Mouse (Mus musculus): ENCODE measurements at regions not wholly inside any gene's neighbourhood (a gene's known extent, or its start where the extent isn't known, plus 50 kb on each side); places are given as distances from the start of the nearest gene placed in this dataset.

DNA sequence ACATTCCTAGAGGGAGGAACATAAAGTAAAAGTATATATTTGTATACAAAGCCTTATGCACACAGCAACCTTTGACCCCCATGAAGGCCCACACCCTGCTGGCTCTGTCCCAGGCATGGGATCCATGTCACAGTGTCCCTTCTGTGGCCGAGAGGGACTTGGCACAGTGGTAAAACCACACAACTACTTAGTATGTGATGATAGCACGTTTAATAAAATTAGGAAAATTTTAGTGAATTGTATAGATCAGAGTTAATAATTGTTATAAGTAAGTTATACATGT, 140.7 kb downstream of the Rnd3 start:
- DNase-seq: no peak

DNA sequence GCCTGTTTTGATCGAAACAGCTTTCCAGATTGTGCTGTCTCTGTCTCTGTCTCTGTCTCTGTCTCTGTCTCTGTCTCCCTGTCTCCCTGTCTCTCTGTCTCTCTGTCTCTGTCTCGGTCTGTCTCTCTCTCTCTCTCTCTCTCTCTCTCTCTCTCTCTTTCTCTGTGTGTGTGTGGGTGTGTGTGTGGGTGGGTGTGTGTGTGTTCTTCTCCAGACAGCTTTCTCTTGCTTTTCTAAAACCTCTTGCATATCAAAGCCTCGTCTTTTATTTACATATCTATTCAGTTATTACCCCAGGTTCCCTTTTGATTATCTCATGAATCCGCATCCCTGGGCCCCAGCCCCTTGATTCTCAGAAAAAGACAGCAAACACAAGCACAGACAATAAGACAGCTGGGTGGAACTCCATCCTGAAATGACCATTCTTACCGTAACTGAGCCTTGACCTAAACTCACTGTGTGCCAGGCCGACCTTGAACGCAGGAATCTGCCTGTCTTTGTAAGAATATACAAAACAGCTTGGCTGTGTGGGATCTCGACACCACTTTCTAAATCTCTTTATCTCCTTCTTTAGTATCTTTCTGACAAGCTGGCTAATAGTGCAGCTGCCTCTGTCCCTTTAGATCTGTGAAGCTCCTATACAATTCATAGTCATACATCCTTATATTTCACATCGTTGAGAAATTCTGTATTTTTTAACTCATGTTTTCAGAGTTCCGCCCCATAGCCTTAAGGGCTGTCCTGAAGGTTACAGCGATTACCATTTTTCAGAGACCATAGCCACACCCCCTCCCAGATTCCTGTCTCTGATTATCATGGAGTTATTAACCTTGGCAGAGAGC, 141.3 kb downstream of the Rnd3 start:
- no peak for DNase-seq

DNA sequence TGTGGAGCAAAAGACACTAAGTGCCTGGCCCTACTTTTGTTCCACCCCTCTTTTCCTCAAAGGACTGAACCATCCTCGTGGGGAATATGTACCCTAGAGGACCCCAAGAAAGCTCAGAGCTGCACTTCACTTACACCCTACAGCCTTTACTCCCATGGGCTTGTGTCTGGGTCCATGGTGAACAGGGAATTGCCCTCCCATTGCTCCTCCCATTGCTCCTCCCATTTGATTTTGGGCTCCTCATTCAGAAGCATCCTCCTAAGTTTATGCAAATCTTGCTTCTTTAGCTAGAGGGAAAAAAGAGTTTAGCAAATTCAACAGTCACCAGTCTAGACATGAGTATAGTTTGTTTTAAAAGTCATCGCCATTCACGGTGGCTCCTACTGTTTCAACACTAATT, 142.1 kb downstream of the Rnd3 start:
- DNase-seq: no peak

DNA sequence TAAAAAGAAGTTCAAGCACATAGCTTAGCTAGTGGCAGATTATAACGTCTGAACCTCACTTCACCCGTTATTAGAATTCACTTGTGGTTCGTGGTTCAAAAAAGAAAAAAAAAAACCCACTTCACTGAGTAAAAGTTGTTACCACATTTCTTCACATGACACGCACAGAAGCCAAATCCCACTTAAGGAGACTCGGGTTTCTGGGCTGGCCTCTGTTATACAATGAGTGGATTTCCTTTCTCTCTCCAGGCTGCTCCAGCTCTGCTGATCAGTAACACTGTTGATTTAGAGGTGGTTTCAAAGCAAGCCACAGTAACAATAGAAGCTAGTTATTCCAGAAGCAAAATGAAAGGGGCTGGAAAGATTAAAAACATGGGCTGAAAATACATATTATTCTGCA, 147.4 kb downstream of the Rnd3 start:
- no peak for DNase-seq

DNA sequence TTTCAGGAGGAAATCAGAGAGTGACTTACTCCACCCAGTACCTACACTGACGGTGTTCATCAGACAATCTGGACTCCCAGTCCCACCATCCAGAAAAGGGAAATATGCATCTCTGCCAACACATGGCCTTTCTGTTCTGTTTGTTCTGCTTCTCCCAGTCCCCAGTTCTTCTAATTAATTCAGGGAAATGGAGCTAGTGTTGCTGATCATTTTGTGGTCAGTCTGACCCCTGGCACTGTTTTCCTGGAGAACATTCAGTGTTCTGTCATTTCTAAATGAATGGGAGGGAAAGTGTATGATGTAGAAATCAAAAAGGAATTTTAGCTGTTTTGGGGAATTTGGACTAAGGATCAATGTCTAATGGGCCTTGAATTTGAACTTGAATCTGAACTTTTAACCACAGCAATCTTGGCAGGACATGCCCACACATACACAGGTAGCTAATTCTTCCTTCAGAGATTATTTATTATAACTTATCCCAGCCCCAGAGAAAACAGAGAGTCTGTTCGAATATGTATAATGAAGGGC, 165.0 kb downstream of the Rnd3 start:
- no peak for DNase-seq

DNA sequence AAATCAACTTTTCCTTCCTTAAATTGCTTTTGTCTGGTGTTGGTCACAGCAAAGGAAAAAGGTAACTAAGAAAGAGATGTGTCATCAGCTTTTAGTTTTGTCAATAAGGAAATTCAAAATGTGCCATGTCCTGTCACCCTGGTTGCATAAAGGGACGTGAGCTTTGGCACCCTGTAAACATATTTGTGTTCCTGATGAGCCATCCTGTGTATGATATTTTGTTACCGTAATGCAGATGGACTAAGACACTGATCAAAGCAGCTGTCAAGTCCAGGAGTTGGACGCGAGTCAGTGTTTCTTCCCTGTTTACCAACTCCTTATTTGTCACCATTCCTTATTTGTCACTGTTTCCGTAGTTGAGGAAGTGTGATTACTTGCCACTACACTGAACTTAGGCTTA, 166.3 kb downstream of the Rnd3 start:
- DNase-seq: no peak

DNA sequence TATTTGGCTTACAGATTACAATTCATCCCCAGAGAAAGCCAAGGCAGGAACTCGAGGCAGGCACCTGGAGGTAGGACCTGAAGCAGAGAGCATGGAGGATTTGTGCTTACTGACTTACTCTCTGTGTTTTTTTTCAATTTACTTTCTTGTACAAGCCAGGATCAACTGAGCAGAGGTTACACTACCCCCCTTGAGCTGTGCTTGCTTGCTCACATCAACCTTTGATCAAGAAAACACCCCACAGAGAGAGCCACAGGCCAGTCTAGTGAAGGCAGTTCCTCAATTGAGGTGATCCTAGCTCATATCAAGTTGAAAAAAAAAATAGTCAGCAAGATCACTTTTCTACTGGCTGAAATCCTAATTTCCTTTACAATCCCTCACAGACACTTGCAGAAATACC, 170.6 kb downstream of the Rnd3 start:
- DNase-seq: no peak

DNA sequence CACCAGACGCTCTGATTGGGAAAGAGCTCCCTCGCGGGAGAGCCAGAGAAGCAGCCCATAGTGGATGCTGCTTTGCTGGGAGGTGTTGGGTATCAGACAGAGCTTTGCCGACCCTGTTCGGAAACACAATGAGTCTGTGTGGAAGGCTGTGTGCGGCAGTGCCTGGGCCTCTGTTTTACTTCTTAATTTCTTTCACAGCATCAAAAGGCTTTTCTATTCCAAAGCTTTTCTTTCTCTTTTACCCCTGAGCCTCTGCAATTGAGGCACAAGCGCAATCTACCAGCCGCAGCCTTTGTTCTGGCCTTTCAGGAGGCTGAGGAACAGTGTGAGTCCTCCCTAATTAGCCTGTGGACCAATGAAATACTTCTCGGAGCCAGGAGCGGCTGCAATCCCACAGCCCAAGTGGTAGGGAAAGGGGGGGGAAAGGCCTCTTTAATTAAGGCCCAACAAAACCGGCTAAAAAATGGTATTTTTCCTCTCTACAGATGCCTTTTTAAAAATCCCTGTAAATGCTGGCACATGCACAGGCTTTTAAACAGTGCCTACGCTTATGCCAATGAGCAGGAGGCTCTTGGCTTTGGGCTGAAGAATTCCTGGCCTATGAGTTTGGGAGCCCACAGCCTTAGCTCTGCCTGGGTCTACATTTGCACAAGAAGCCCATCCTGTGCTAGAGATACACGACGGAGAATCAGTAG, 177.6 kb downstream of the Rnd3 start:
- peak; percentile 10 for DNase-seq

DNA sequence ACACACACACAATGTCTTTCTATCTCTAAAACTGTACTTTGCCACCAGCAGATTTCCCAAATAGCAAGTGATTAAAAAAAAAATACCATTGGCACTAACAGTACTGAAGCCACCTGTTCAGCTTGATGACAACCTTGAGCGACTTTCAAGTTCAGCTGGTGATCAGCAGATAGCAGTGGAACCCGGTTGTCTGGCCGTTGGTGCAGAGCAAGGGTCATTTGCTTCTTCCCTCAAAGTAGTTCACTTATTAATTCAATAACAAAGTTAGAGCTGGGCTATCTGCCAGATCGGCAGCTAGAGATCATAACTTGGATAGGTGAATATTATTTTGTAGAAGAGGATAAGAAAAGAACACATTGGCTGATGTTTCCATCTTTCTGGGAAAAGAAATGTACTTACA, 180.5 kb downstream of the Rnd3 start:
- no peak for DNase-seq

DNA sequence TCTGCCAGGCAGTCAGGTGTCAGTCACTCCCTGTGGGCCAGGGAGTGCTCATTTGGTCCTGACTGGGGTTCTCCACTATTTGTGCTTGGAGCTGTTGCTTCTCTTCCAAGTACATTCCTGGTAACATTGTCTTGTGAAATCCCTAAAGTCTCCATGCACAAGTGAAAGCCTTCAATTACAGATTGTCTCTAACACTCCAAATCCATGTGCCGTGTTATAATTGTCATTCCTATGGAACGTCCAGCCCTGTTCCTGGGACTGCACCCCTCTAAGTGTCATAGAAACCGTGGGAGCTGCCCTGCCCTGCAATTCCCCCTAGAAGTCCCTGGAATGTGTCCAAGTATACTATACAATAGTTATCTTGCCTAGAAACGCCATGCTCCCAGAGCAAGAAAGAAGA, 181.1 kb downstream of the Rnd3 start:
- DNase-seq: no peak

DNA sequence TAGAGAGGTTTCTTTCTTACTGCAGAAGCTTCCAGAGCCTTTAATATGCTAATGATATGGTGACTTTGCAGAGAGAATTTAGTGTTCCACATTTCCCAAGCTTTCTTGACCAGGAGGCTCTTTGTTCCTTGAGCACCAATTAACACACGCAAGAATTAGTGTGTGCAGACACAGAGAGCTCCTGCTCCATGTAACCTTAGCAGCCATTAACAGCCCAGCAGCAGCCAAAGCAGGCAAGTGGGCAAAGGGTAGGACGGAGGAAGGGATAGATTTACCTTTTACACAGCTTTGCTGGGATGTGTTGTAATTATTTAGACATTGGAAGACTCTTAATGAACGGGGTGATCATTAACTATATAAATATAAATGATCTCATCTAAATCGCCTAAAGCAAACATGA, 181.8 kb downstream of the Rnd3 start:
- no peak for DNase-seq

DNA sequence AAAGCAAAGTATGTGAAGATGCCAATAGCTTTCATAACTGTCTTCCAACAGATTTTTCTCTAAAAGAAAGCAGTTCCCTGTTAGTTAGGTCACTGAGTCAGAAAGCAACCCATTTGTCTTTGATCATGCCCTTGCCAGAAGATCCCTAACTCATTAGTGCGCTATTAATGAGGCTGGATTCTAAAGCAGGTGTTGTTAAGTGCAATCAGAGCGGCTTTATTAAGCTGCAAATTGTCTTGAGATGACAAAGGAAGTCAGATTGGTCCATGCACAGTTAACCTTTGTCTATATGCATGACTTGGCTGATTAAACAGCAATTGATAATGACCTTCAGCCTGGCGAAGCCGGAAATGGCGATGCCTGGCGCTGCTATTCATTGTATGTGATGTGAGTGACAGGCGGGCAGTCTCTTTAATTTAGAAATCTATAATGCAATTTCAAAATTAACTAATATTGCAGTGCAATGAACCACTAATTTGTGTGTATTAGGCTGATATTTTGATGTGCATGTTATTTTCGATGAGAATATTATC, 183.4 kb downstream of the Rnd3 start:
- DNase-seq: no peak

DNA sequence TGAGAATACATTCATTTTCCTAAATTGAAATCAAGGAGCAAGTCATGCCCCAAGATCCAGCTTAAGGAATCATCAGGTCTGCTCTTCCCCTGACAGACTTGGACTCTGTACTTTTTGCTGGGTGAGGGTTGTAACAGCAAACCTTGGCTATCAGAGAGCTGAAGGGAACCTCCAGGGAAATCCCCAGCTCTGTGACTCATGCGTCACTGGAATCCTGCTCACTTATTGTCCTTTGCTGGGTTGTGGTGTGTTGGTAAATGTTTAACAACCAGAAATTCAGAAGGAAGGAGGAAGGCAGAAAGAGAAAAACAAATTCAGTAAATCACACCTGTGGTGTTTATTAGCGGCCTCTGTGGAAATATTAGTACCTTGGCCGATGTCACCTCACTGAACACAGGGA, 184.8 kb downstream of the Rnd3 start:
- DNase-seq: no peak

DNA sequence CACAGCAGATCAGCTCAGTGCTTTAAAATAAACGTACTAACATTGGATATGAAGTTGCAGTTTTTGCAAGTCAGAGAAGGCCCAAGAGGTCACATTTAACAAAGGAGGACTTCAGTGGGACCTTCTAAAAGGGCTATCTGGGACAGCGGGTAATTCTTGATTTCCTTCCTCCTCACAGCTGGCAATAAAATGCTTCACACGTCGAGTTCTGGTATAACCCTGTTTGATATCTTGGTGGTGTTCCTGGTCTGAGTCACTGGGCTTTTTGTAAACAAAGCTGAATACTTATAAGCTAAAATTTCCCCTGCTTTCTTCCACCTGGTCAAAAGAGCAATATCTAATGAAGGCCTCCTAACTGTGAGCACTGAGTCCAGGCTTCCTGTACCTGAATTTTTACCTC, 187.9 kb downstream of the Rnd3 start:
- DNase-seq: no peak

DNA sequence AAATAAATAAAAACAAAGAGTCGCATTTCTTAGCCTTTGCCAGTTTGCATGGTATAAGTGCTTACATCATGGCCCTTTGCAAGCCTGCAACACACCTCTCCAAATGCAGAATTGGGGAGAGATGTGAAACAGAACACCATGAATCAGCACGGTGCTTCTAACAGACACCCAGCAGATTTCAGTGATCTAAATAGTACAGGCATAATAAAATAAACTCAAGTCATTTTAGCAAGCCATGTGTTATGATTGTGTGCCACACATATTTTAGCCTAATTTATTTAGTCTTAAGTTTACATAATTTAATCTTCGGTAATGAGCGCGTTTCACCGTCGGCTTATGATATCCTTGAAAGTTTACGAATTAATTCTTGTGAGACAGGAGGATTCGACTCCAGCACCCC, 189.6 kb downstream of the Rnd3 start:
- no peak for DNase-seq

DNA sequence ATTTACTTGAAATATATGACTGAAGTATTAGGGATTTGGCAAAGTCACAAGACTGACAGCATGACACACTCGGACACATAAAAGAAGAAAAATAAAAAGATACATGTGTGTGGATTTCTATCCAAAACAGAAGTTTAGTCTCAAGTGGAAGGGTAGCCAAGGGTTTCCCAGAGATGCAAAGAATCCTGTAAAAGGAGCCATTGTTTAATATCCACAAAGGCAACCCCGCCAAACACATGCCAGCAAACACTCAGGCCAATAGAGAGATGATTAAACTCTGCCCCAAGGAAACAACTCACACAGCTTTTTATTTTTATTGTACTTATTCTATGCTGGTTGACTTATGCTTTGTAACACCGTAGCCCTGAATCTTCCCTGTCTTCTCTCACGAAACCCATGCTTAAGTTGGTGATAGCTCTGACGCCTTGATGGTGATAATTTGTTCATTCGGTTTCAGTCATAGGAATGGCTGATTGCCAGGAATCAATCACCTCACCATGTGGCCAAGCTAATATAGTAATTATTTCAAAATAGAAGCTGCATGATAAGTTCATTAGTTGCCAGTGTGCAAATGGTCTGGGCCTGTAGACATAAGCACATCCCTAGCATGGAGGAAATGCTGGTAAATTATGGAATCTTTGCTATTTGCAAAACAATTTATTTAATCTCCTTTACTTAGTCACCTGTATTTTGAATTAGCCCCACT, 194.4 kb downstream of the Rnd3 start:
- no peak for DNase-seq

DNA sequence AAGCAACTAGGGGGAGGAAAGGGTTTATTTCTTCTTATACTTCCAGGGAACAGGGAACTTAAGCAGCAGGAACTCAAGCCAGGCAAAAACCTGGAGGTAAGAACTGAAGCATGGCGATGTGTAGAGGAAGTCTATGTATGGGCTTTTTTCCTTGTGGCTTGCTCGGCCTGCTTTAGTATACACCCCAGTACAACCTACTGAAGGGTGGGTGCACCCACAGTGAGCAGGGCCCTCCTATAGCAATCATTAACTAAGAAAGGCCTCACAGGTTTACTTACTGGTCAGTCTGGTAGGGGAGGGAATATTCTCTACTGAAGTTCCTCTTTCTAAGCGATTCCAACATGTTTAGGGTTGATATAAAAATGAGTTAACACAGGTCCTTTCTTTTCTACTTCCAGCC, 197.9 kb downstream of the Rnd3 start:
- DNase-seq: no peak

DNA sequence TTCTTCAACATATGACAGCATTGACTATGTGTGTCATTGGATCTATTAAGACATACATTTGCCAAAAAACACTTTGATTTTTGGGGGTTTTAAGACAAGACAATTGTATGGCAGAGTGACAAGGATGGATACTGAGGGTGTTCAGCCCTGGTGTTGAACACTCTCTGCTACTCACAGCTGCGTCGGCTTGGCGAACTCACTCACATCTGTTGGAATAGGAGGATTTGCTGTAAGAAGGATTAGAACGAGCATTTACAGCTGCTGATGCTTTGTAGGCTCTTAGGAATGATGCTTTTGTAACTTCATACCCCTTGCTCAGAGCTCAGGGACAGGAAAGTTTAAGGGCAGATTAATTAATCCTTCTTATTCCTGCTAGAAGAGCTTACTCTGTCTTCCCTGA, 199.2 kb downstream of the Rnd3 start:
- DNase-seq: no peak

DNA sequence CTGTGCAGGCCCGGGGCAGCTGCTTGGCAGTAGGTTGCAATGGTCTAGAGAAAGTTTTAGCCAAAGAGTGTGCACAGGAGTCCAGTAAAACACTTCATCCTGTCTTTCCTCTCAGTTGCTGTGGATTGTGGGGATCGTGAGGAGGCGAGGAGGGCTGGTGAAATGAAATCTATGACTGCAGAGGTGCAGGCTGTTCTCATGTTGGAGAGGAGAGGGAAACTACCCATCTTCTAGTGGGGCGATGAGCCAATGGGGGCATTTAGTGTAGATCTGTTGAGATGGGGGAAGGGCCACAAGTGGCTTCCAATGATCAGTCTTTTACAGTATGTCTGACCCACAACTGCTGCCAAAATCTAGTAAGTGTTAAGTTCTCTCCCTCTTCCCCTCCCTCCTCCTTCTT, 203.4 kb downstream of the Rnd3 start:
- no peak for DNase-seq

DNA sequence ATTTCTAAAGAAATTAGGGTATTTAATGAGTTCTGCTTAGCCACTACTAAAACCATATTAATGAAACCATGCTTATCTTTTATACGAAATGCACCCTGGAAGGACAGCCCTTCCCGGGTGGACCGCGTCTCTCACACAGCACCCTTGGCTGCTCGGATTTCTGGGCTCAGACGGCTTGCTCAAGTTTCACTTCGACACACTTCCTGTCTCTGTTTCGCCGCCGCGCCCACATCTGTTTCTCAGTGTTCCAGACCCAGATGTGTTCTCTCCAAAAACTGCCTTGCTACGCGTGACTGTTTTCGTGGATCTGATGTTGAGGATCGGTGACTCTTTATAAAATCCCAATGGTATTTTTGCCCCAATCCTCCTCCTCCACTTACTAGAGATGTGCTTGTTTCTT, 205.7 kb downstream of the Rnd3 start:
- peak; percentile 57 for DNase-seq

DNA sequence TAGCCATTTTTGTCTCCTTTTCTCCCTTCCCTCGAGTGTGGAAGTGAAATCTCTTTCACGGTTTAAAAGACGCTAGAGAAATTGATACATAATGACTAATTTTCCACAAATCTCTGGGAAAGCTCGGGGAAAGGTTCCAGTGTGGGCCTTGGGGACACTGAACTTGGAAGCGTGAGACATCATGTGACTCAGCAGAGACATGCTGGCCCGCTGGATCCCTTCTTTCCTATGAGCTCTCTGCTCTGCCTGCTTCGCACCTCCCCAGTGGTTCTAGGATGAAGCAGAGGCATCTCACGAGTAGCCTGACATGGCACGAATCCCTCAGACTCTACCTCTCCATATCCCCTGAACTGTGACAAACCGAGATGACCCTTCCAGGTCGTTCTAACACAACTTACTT, 206.2 kb downstream of the Rnd3 start:
- DNase-seq: no peak

DNA sequence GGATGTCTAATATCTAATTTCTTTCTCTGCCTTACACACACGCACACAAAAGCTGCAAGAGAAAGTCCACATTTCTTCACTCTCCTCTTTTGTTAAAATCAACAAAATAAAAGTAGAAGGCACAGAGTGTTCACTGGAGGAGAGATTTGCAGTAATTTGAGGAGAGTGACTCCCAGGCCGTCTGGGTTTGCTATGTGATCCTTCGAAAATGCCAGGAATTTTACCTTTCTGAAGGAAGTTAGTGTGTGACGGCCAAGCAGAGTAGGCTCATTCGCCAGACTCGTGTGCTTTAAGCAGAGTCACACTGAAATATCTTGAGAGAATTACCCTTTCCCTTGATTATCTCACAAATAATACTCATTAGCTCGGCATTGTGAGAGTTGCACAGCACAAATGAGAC, 216.0 kb downstream of the Rnd3 start:
- no peak for DNase-seq

DNA sequence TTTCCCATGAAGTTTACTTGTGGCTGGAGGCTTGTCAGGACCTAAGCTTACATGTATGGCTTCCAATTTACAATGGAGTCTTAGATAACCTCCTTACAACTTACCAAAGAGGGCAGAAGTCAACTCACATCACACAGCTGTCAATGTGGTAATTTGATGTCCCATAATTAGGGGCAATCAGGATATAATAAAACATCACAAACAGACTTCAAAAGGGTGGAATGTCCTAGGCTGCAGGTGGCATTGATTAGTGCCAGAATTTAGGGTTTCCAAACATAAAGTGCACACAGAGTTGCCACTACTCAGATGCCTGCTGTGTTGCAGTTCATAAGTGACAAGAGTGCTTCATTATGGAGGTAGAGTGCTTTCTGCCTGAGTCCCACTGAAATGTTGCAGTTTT, 227.9 kb downstream of the Rnd3 start:
- DNase-seq: no peak
